Mouse (Mus musculus) frontal cortex, postnatal 14 days (tissue): ENCODE measurements around the gene Fbxo9.
"Not testable (repeated sequence)": the region's sequence is repeated elsewhere in the genome, so short reads cannot be mapped to it uniquely, and the experiment has no call there.

ENCODE experiments used
- DNase-seq, 2 experiments: peaks; one replicate each; pipeline ENCODE4 v3.0.0; 2022; ENCODE audit warnings: low spot score in 2 of 2

Gene Fbxo9

GRCm38 (mm10) chr9:78107912-78108795, 711 bp downstream of the Fbxo9 start:
- peak; percentile 66 to 70 for DNase-seq

- no peak for DNase-seq
These were observed 1.3 kb downstream of the Fbxo9 start for GRCm38 (mm10) chr9:78107582-78107911.

GRCm38 (mm10) chr9:78106821-78107220, 2.0 kb downstream of the Fbxo9 start:
- DNase-seq, result no peak

GRCm38 (mm10) chr9:78105501-78105932, 3.3 kb downstream of the Fbxo9 start:
- DNase-seq, result no peak

- DNase-seq, result no peak
These were observed 3.9 kb downstream of the Fbxo9 start for GRCm38 (mm10) chr9:78104973-78105372.

- DNase-seq, result no peak
These were observed 4.8 kb downstream of the Fbxo9 start for GRCm38 (mm10) chr9:78103965-78104560.

GRCm38 (mm10) chr9:78101431-78101830, 7.4 kb downstream of the Fbxo9 start:
- DNase-seq, result no peak

- no peak for DNase-seq
These were observed 7.9 kb downstream of the Fbxo9 start for GRCm38 (mm10) chr9:78100956-78101355.

- no peak for DNase-seq
These were observed 12.5 kb downstream of the Fbxo9 start for GRCm38 (mm10) chr9:78096376-78096775.

- DNase-seq, result no peak
These were observed 13.2 kb downstream of the Fbxo9 start for GRCm38 (mm10) chr9:78095686-78096085.

- no peak for DNase-seq
These were observed 18.3 kb downstream of the Fbxo9 start for GRCm38 (mm10) chr9:78090596-78090995.

- DNase-seq, result no peak
These were observed 19.0 kb downstream of the Fbxo9 start for GRCm38 (mm10) chr9:78089906-78090305.

- DNase-seq, result no peak
These were observed 19.9 kb downstream of the Fbxo9 start for GRCm38 (mm10) chr9:78088971-78089370.

GRCm38 (mm10) chr9:78088521-78088920, 20.3 kb downstream of the Fbxo9 start:
- no peak for DNase-seq

GRCm38 (mm10) chr9:78087751-78088150, 21.1 kb downstream of the Fbxo9 start:
- no peak for DNase-seq

GRCm38 (mm10) chr9:78085722-78086287, 23.1 kb downstream of the Fbxo9 start:
- no peak for DNase-seq

GRCm38 (mm10) chr9:78084341-78084740, 24.5 kb downstream of the Fbxo9 start:
- no peak for DNase-seq

- DNase-seq, result no peak
These were observed 27.0 kb downstream of the Fbxo9 start for GRCm38 (mm10) chr9:78081835-78082234.

GRCm38 (mm10) chr9:78078240-78078639, 30.6 kb downstream of the Fbxo9 start:
- DNase-seq, result no peak

- no peak for DNase-seq
These were observed 33.6 kb downstream of the Fbxo9 start for GRCm38 (mm10) chr9:78075256-78075655.

GRCm38 (mm10) chr9:78073713-78074340, 35.0 kb downstream of the Fbxo9 start:
- no peak for DNase-seq

- DNase-seq, result not testable (repeated sequence)
These were observed 35.6 kb downstream of the Fbxo9 start for GRCm38 (mm10) chr9:78073291-78073690.
